Mouse (Mus musculus) frontal cortex, adult 2 months (tissue): ENCODE measurements around the gene Rfc5. TPM values are rescaled to one million over a fixed set of nuclear protein-coding genes. Genes with fewer than 3 reads are reported as not detected.

ENCODE experiments used
- DNase-seq, 2 experiments: peaks; one replicate each; pipeline ENCODE4 v3.0.0; 2022; ENCODE audit warnings: low spot score in 1 of 2; ENCODE audit errors: extremely low spot score in 1 of 2
- polyA plus RNA-seq: library from polyadenylated mRNA; depleted of rRNA; stranded (reverse); fragments of >200 nt; gene quantifications from 2 replicates; pipeline ENCODE4 v1.2.3, GENCODE M21; 2012

Gene Rfc5
- polyA plus RNA-seq, 1 experiment: 15.4 TPM

DNA sequence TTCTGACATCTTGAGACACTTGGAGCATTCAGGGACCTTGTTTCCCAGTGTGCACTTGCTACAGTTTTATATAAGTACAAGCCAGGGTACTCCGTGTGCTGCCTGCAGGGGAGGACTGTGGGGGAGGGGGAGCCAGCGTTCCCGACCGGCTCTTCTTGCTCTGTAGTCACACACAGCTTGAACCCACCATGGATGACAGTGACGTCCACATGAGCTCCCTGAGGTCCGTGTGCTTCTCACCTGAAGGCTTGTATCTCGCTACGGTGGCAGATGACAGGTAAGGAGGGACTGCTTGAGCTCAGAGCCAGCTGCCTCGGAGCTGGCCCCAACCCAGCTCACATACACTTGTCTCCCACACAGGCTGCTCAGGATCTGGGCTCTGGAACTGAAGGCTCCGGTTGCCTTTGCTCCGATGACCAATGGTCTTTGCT is 12.5 kb downstream of the Rfc5 start:
- DNase-seq: no peak

DNA sequence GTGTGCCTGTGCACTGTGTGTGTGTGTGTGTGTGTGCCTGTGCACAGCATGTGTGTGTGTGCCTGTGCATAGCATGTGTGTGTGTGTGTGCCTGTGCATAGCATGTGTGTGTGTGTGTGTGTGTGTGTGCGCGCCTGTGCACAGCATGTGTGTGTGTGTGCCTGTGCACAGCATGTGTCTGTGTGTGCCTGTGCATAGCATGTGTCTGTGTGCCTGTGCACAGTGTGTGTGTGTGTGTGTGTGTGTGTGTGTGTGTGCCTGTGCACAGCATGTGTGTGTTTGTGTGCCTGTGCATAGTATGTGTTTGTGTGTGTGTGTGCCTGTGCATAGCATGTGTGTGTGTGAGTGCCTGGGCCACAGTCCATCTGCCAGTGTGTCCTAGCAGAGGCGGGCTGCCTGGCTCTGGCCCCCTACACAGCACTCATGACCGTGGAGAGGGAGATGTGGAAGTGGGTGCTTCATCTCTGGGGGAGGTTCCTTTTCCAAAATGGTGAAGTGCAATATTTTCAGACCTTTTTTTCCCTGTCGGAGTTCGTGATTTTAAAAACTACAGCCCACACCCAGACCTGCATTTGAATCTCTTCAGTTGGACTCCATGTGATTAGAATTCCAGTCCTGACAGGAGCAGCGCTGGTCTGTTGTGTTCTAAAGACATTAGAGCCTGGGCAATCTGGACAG is 14.3 kb downstream of the Rfc5 start:
- peak; percentile 37 to 66 for DNase-seq

DNA sequence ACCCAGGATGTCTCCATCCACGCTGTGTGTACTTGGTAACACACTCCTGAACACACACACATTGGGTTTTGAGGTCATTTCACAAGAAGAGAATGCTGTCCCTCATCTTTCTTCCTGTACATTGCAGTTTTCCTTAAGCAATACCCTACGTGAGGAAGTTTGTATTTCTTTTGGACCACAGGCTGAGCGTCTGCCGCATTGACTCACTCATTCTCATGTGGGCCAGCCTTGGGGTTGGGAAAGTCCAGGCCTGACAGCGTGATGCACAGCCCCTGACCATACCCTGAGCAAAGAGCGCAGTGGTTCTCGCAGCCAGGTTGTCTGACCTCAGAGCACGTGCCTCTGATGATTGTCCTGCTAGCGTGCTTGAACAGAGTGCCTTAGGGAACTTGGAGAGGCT is 15.4 kb downstream of the Rfc5 start:
- DNase-seq: no peak

DNA sequence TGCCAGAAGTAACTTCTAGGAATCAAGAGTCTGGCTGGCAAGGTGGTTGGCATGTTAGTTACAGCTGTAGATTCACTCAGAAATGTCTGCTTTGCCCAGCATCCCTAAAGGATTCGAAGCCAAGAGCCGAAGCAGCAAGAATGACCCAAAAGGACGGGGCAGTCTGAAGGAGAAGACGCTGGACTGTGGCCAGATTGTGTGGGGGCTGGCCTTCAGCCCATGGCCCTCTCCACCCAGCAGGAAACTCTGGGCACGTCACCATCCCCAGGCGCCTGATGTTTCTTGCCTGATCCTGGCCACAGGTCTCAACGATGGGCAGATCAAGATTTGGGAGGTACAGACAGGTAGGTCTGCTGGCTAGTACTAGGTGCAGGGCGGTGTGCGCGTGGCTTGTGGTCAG is 18.3 kb downstream of the Rfc5 start:
- DNase-seq: no peak

DNA sequence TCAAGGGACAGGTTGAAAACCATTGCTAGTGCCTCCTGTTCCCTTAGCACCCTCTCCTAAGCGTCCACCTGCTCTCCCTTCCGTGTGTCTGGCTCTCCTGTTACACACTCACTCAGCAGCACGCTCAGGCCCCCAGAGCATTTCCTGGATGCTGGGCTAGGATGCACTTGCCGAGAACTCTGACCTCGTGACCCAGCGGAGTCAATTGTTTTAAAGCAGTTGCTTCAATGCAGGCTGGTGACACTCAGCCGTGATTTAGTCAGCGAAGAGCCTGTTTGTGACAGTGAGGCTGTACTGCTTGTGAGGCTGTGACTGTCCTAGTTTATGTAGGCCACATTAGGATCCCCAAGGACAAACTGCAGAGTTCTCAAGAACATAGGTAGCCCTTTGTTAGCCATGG is 21.6 kb downstream of the Rfc5 start:
- DNase-seq: no peak

DNA sequence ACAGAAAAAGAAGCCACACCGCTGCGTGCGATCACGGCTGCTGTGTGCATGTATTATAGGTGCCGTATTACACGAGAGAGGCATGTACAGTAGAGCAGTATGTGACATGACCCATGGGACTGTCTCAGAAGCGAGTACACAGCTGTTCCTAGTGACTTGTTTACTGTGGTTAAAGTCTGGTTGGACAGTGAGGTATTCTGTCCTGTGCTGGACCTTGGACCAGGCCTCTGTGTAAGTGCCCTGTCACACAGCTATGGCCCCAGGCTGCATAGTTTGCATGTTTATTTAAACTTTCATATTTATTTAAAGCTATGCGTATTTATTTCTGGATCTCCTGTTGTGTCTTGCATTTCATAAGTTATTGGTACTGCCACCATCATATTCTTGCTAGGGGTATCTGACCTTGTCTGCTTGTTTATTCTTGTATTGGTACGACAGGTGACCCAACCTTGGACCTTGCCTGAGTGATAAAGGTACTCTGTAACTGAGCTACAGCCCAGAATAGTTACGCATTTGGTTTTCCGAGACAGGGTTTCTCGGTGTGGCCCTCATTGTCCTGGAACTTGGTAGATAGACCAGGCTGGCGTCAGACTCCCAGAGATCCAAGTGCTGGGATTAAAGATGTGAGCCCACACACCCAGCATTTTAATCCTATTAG is 22.8 kb downstream of the Rfc5 start:
- no peak for DNase-seq

DNA sequence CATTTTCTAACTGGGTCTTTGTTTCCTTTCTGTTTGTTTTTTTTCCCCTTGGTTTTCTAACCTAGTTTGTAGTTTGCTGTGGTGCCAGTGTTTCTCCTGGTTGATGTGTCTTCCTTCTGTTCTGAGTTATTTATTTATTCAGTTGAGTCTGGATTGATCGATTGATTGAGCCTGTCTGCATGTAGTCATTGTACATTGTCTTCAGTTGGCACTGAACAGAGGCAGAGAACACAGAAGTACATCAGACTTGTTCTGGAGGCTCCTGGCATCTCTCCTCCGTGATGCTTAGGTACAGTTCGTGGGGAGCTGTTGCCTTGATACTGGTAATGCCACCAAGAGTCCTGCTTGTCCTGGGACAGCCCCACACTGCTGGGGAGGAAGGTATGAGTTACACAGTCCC is 24.0 kb downstream of the Rfc5 start:
- no peak for DNase-seq

DNA sequence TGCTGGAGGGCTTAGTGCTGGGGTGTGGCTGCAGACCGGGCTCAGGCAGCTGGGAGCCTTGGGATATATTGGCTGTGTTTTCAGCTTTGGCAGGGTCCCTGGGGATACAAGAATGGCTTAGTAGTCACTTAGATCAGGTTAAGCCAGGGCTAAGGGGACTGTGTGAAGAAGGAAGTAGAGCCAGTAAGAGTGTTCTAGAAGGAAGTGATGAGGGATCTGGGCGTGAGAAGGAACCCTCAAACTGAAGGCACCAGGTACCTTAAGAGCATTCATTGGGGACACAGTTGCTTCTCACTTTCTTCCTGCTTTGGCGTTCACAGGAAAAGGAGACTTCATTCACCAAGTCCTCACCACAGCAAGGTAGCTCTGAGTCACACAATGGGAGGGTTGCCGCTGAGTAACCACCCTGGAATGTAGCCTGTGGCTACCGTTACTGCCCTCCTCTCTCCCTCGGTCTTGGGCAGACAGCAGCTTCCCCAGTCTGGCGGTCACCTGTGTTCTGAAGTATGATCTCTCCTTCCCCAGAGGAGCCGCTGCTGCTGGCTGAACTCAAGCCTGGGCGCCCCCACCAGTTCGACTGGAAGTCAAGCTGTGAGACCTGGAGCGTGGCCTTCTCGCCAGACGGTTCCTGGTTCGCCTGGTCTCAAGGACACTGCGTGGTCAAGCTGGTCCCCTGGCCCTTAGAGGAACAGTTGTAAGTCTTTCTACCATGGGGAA is 25.6 kb downstream of the Rfc5 start:
- no peak for DNase-seq

DNA sequence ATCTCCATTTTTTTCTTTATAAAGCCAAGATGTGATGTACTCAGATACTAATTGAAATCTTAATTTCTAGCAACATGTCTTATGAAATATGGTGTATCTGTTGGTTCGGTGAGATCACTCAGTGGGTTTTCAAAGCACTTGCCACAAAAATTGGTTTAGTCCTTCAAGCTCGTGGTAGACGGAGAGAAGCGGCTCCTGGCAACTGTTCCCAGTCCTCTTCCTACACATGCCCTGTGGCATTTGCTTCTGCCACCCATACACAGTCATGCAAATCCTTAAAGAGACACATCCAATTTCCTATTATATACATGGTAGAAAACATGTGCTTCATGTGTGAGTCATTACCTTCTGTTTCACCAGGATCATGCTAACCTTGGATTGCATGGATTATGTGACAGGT is 27.3 kb downstream of the Rfc5 start:
- peak in 1 of 2 experiments; percentile 55 for DNase-seq

DNA sequence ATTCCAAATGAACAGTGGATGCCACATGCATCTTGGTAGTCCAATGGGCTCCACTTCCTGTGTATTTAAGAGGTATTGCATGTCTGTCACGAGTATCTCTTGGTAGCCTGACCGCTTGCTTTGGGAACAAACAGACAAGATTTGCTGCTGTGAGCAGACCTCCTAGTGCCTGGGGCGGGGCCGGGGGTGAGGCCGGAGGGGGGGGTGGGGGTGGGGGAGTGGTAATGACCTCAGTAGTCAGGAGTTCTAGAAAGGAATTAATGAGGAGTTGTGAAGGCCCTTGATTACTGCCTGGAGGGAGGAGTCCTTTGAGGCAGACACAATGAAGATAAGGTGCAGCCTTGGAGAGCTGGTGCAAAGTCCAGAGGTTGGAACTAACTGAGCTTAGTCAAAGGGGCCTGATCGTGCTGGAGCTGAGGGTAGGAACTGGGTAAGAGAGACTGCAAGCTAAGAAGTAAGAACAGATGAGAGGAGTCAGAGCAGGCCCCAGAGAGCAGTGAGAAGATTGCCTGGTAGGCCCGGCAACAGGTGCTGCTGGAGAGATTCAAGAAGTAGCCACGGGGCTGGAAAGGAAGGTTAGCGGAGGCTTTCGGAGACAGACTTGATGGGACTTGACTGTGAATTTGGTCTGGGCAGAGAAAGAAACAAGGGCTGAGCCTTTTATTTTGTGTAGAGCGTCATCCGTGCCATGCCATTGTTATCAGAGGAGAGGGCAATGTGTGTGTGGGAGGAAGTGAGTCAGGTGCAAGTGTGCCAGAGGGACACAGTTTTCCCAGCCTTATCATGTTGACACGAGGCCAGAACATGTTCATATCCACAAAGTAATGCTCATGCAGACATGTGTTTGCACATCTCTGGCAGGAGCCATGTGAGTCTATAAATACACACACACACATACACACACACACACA is 28.0 kb downstream of the Rfc5 start:
- no peak for DNase-seq

DNA sequence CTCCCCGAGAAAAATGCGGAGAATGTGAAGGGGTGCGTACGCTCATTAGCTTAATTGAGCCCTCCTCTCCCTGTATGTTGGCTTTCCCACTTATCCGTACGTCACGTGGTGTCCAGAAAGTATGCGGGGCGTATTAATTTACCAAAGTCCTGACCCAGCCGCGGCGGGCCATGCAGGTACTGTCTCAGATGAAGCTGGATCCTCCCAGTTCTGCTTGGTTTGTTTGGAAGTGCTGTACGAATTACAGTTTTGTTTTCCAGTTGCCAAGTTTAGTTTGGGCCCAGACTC is 28.7 kb downstream of the Rfc5 start:
- DNase-seq: no peak

DNA sequence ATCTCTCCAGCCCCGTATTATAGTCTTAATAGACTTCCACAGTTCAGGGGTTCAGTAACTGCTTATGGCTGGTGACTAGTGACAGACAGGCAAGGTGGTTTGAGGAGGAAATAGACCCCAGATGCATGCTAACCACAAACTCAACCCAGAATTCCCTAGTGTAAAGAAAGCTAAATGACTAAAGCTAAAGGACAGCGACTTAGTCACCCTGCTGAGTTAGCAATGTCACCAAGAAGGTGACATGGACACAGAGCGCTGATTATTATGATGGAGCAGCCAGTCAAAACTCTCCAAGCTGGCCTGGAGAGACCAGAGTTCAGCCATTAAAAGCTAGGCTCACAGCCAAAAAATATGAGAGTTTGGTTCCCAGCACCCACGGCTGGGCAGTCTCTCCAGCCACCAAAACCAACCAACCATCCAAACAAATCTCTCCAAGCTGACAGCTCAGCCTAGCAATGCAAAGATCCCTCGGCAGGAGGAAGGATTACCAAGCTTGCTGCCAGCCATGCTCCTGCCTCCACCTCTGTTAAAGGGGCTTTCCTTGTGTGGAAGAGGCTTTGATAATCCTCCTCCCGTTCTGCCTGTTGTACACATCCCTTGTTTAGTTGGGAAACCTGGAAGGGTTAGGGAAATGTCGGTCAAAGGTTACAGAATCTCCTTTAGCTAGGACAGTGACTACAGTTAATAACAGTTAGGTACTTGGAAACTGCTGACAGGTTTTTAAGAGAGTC is 29.2 kb downstream of the Rfc5 start:
- DNase-seq: no peak

DNA sequence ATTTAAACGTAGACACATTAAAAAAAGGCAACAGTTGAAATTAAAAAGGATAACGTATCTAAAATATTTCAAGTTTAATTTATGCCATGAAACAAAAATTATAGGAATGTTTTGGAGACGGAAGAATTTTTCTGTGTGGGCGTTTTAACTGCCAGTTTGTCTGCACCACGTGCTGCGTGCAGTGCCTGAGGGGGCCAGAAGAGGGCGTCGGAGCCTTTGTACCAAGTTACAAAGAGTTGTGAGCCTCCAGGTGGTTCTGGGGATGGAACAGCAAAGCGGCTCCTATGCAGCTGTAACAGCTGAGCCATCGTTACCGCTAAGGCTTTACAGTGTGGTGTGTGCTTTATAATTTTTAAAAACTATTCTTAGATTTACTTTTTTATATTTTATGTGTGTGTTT is 30.1 kb downstream of the Rfc5 start:
- DNase-seq: peak; percentile 67 to 94

DNA sequence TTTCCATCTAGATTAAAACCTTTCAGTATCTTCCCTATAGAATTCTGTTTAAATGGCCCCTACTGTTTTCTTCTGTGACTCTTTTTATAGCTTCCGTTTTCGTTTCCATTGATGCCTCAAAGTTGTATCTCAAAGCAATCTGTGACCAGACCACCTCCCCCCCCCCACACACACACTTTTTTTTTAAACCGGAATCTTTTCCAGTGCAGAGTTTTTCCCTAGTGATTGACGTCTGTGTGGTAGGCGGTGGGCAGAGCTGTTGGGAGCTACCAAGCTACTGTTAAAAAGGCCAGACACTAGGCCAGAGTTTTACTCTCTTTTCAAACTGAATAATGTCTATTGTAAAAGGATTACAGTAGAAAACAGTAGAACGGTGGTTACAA is 30.6 kb downstream of the Rfc5 start:
- DNase-seq: peak in 1 of 2 experiments; percentile 49

DNA sequence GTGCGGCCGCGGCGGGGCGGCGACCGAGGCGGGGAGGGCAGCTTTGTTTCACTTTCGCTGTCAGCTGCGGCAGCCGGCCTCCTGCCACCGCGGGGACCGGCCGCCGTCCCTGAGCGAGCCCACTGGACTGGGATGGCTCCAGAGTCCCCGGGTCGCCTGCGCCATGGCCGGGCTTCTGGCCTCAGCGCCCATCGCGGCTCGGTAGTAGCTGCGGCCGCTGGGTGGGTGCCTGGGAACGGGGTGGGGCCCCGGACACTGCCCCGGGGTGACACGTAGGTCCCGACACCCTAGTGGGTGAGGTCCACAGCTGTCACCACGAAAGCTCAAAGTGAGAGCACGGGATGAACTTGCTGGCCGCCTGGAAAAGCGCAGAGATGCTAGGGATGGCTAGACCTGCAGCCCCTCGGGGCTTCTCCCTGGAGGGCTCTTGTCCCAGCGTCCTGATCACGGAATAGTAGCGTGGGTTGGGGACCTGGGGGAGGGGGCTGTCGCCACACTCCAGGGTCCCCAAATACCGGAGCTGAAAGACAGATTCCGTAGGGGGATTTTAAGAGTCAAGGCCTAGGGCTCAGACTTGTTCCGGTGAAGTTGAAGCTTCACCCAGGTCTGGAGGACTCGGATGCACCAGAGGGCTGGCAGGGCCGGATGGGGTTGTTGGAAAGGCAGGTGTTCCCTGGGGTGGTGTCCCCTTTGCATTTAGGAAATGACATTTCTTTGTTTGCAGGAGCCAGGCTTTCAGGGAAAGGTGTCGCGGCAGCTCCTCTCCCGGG is 31.2 kb downstream of the Rfc5 start:
- DNase-seq: no peak

DNA sequence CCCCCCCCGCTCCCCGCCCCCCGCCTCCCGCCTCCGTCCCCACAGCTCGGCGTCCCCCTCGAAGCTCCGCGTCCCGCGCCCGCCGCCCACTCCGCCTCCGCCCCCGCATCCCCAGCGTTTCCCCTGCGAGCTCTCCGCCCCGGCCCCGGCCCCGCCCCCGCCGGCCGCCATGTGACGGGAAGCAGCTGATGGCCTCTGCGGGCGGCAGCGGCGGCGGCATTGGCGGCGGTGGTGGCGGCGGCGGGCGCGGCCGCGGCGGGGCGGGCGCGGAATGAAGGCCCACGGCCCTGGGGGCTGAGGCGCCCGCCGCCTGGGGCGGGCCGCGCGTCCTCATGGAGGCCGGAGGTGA is 31.7 kb downstream of the Rfc5 start, which contains the start of gene Wsb2:
Gene Wsb2 (plus strand): TSS at position 176 of the 349 bp plus-strand sequence.
- peak in 1 of 2 experiments; percentile 81 for DNase-seq

DNA sequence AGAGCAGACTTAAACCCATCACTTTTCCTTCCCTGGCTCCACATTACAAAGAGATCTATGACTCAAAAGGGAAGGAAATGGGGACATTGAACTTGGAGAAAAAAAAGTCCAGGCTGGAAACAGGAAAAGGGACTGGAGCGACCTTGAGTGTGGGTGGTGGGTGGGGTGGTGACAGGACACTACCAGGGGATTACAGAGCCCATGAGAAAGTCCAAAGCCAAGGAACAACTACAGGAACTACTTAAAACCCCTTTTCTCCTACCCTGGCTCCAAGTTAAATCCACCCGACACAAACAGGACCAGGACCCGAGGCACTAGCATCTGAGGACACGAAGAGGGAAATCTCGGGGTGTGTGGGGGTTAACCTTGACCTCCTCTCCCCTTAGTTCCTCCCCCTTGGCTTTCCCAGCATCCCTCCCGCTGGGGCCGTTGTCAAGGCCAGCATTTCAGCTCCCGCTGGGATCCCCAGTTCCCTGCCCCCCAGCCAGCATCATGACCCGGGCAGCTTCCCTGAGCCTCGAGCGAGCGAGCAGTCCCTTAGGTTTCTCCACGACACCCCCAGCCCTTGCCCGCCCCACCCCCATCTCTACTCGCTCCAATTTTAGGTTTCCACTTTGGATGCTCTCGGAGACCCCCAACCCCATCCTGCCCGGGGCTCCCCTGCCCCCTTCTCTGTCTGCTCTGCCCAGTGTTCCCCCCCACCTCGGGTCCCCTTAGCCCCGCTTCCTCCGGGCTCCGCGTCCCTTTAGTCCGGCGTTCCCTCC is 32.3 kb downstream of the Rfc5 start:
- no peak for DNase-seq

DNA sequence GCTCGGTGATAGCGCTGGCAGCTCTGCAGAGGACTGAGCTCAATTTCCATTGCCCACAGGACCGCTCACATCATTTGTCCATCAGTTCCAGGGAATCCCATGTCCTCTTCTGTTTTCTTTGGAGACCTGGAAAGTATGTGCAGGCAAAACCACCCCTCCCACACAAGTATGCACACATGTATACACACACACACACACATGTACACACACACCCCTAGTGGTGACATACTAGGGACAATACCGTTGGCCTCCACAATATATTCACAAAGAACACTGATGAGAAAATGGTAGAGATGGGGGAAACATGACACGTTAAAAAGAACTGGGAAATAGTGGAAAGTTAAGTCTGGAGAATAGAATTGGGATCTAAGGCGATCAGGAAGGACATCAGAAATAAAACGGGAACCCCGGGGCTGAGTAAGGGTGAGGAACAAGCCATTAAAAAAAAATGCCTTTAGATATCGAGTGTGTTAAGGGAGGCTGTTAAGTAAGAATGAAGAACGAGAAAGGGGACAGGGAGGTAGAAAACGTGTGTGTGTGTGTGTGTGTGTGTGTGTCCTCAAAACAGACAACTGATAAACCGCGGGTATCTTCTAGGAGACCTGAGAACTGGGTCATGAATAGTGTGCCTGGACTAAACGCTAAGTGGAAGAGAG is 33.1 kb downstream of the Rfc5 start:
- no peak for DNase-seq
